Mouse (Mus musculus) MEL (cell line): ENCODE measurements at regions not wholly inside any gene's neighbourhood (a gene's known extent, or its start where the extent isn't known, plus 50 kb on each side); places are given as distances from the start of the nearest gene placed in this dataset.

Source experiments
- DNase-seq: peaks from one replicate; pipeline ENCODE4 v3.0.0; 2011; ENCODE audit warnings: low read depth, low spot score
- H3K27ac ChIP-seq: 2 replicates; pipeline ENCODE4 v1.5.1; 2012; ENCODE audit warnings: low read depth, mild to moderate bottlenecking, control low read depth, low read length, moderate library complexity; ENCODE audit not compliant: control insufficient read depth
- H3K27me3 ChIP-seq, 2 experiments: fragments of 150-350 bp in 1 of 2; sonication (generic) in 1 of 2; 2 replicates each; pipeline ENCODE4 v1.6.1; 2012; ENCODE audit warnings: low read length in 2 of 2, mild to moderate bottlenecking in 2 of 2, improper control_type of control experiment in 1 of 2, moderate library complexity in 1 of 2; ENCODE audit not compliant: insufficient read depth in 2 of 2, control insufficient read depth in 1 of 2
- H3K36me3 ChIP-seq, 2 experiments: 2 replicates each; pipeline ENCODE4 v1.6.1; 2012 to 2014; ENCODE audit warnings: low read length in 2 of 2, improper control_type of control experiment in 1 of 2, inconsistent platforms in 1 of 2, mild to moderate bottlenecking in 1 of 2; ENCODE audit not compliant: insufficient read depth in 2 of 2, control insufficient read depth in 1 of 2
- H3K4me1 ChIP-seq, 2 experiments: fragments of 150-350 bp in 1 of 2; sonication (generic) in 1 of 2; 2 replicates each; pipeline ENCODE4 v1.6.1; 2012; ENCODE audit warnings: low read length in 2 of 2, improper control_type of control experiment in 1 of 2, mild to moderate bottlenecking in 1 of 2; ENCODE audit not compliant: insufficient read depth in 2 of 2, control insufficient read depth in 1 of 2
- H3K4me3 ChIP-seq, 2 experiments: fragments of 150-350 bp in 1 of 2; sonication (generic) in 1 of 2; 2 replicates each; pipeline ENCODE4 v1.5.1; 2012; ENCODE audit warnings: low read depth in 2 of 2, low read length in 2 of 2, mild to moderate bottlenecking in 2 of 2, moderate library complexity in 2 of 2, control low read depth in 1 of 2, improper control_type of control experiment in 1 of 2; ENCODE audit not compliant: control insufficient read depth in 1 of 2, insufficient read depth in 1 of 2
- H3K79me2 ChIP-seq: 2 replicates; pipeline ENCODE4 v1.6.1; 2012; ENCODE audit warnings: mild to moderate bottlenecking, low read length, moderate library complexity; ENCODE audit not compliant: control insufficient read depth, poor library complexity, insufficient read depth
- H3K9ac ChIP-seq: 2 replicates; pipeline ENCODE4 v1.6.1; 2012; ENCODE audit warnings: low read depth, mild to moderate bottlenecking, control low read depth, low read length, moderate library complexity; ENCODE audit not compliant: control insufficient read depth, poor library complexity, severe bottlenecking
- H3K9me3 ChIP-seq: fragments of 150-350 bp; sonication (generic); replicated peaks from 2 replicates; pipeline ENCODE4 v1.6.1; 2012; ENCODE audit warnings: mild to moderate bottlenecking, low read length, improper control_type of control experiment, moderate library complexity; ENCODE audit not compliant: insufficient read depth
- BHLHE40 ChIP-seq: IDR thresholded peaks from 2 replicates; pipeline ENCODE4 v1.6.1; 2012; ENCODE audit warnings: low read depth, mild to moderate bottlenecking, inconsistent platforms, low read length, improper control_type of control experiment, borderline replicate concordance
- CTCF ChIP-seq, 3 experiments: IDR thresholded peaks in 2 of 3; conservative IDR thresholded peaks in 1 of 3; 2 replicates each; pipeline ENCODE4 v1.5.1; 2011 to 2012; ENCODE audit warnings: low read length in 3 of 3, low read depth in 2 of 3, mild to moderate bottlenecking in 2 of 3, improper control_type of control experiment in 1 of 3, inconsistent platforms in 1 of 3, mixed read lengths in 1 of 3, moderate library complexity in 1 of 3; ENCODE audit not compliant: control insufficient read depth in 1 of 3, insufficient read depth in 1 of 3, poor library complexity in 1 of 3, severe bottlenecking in 1 of 3
- ELF1 ChIP-seq: IDR thresholded peaks from 2 replicates; pipeline ENCODE4 v1.6.1; 2014; ENCODE audit warnings: low read depth, mild to moderate bottlenecking, inconsistent platforms, low read length, improper control_type of control experiment, moderate library complexity
- GATA1 ChIP-seq: IDR thresholded peaks from 2 replicates; pipeline ENCODE4 v1.6.1; 2011; ENCODE audit warnings: low read depth, low read length, improper control_type of control experiment
- HCFC1 ChIP-seq: IDR thresholded peaks from 2 replicates; pipeline ENCODE4 v1.6.1; 2012; ENCODE audit warnings: low read depth, mild to moderate bottlenecking, inconsistent platforms, low read length, improper control_type of control experiment, moderate library complexity
- KAT2A ChIP-seq: conservative IDR thresholded peaks from 2 replicates; pipeline ENCODE4 v1.6.1; 2012; ENCODE audit warnings: low read depth, low read length, improper control_type of control experiment, inconsistent platforms
- MAX ChIP-seq: IDR thresholded peaks from 2 replicates; pipeline ENCODE4 v1.6.1; 2011; ENCODE audit warnings: low read length, improper control_type of control experiment
- MEF2A ChIP-seq: IDR thresholded peaks from 2 replicates; pipeline ENCODE4 v1.6.1; 2014; ENCODE audit warnings: low read depth, mild to moderate bottlenecking, inconsistent platforms, low read length, improper control_type of control experiment; ENCODE audit not compliant: poor library complexity, insufficient replicate concordance, severe bottlenecking; ENCODE audit errors: extremely low read depth
- MXI1 ChIP-seq: IDR thresholded peaks from 2 replicates; pipeline ENCODE4 v1.6.1; 2011; ENCODE audit warnings: mild to moderate bottlenecking, low read depth, low read length, improper control_type of control experiment
- MYB ChIP-seq: IDR thresholded peaks from 2 replicates; pipeline ENCODE4 v1.6.1; 2011; ENCODE audit warnings: mild to moderate bottlenecking, low read depth, low read length, improper control_type of control experiment
- NELFE ChIP-seq: IDR thresholded peaks from 2 replicates; pipeline ENCODE4 v1.6.1; 2011; ENCODE audit warnings: low read depth, low read length, improper control_type of control experiment
- POLR2A ChIP-seq, 2 experiments: IDR thresholded peaks; 2 replicates each; pipeline ENCODE4 v1.6.1; 2011 to 2012; ENCODE audit warnings: low read length in 2 of 2, mild to moderate bottlenecking in 2 of 2, control low read depth in 1 of 2, improper control_type of control experiment in 1 of 2, low read depth in 1 of 2, moderate library complexity in 1 of 2; ENCODE audit not compliant: control insufficient read depth in 1 of 2, insufficient read depth in 1 of 2, poor library complexity in 1 of 2
- POLR2AphosphoS5 ChIP-seq: IDR thresholded peaks from 2 replicates; pipeline ENCODE4 v1.6.1; 2012; ENCODE audit warnings: low read depth, borderline replicate concordance, mild to moderate bottlenecking, inconsistent platforms, low read length, moderate library complexity, mixed read lengths
- SIN3A ChIP-seq: IDR thresholded peaks from 2 replicates; pipeline ENCODE4 v1.6.1; 2012; ENCODE audit warnings: low read length, improper control_type of control experiment, inconsistent platforms
- SMC3 ChIP-seq: IDR thresholded peaks from 2 replicates; pipeline ENCODE4 v1.6.1; 2011; ENCODE audit warnings: low read depth, low read length, improper control_type of control experiment
- TAL1 ChIP-seq: IDR thresholded peaks from 2 replicates; pipeline ENCODE4 v1.6.1; 2012; ENCODE audit warnings: mild to moderate bottlenecking, inconsistent platforms, low read length, moderate library complexity, mixed read lengths
- TBP ChIP-seq: IDR thresholded peaks from 2 replicates; pipeline ENCODE4 v1.8.0; 2011; ENCODE audit warnings: low read depth, low read length, improper control_type of control experiment
- USF2 ChIP-seq, 2 experiments: IDR thresholded peaks; 2 replicates each; pipeline ENCODE4 v1.6.1; 2011 to 2012; ENCODE audit warnings: improper control_type of control experiment in 2 of 2, low read length in 2 of 2, borderline replicate concordance in 1 of 2, inconsistent platforms in 1 of 2, low read depth in 1 of 2, mild to moderate bottlenecking in 1 of 2; ENCODE audit not compliant: insufficient read depth in 1 of 2
- ZC3H11A ChIP-seq: IDR thresholded peaks from 2 replicates; pipeline ENCODE4 v1.6.1; 2012; ENCODE audit warnings: low read depth, mild to moderate bottlenecking, inconsistent platforms, low read length, improper control_type of control experiment
- ZMIZ1 ChIP-seq: IDR thresholded peaks from 2 replicates; pipeline ENCODE4 v1.6.1; 2012; ENCODE audit warnings: low read depth, mild to moderate bottlenecking, inconsistent platforms, low read length, improper control_type of control experiment, moderate library complexity

DNA sequence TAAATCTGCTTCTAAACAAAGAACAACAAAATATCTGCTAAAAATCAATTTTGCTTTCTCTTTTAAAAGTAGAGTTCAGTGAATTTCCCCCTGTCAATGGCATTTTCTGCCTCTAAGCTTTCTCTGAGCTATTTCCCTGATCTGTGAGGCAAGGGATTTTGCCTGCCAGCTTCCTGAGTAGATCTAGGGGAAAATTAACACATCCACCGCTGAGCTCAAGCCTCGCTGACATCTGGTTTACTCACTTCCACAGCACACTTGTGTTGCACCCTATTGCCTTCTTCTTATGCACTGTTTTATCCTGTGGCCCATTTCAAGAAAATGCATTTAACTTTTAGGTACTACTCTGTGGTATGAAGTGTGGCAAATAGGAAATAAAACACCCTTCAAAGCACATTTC lies 556.5 kb upstream of the Gm12666 start:
- TF ChIP-seq MEF2A: no peak
- no peak for TF ChIP-seq USF2 (IDR thresholded peaks at IDR 0.05; ENCODE audit: borderline replicate concordance in 1 of 2, insufficient read depth in 1 of 2, low read depth in 1 of 2, low read length in 2 of 2)
- no peak for TF ChIP-seq ELF1
- TF ChIP-seq ZMIZ1: no peak
- TF ChIP-seq NELFE: no peak
- no peak for TF ChIP-seq SIN3A
- TF ChIP-seq TBP: no peak
- TF ChIP-seq GATA1: no peak
- no peak for TF ChIP-seq MYB
- no peak for TF ChIP-seq KAT2A
- TF ChIP-seq POLR2AphosphoS5: no peak
- TF ChIP-seq ZC3H11A: no peak
- TF ChIP-seq MAX: no peak
- TF ChIP-seq BHLHE40: no peak

DNA sequence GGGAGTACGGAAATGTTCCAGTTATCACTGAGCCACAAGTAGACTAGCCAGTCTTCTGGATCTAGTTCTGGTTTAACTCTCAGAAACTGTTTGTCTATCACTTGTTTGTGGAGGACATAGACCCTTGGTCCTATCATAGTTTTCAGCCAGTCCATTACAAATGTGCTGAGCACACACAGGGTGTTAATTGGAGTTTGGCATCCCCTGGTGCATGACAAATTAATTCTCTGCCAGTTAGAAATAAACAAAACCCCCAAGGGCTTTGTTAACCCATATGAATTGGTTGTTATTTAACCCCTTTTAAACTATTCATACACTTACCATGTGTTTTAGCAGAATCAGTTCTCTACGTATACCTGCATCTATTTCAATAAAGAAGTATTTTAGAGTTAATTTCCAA lies 554.7 kb upstream of the Gm12666 start:
- no peaks in the 10 kb centered on the region for H3K79me2 ChIP-seq

More for the DNA sequence above, 556.5 kb upstream of the Gm12666 start:
- Histone ChIP-seq H3K27ac (no peak overlapping the region), H3K79me2 (no peaks in the 10 kb centered on the region), H3K4me3 (no peak overlapping the region), H3K4me1 (no peaks in the 10 kb centered on the region), H3K36me3 (no peaks in the 10 kb centered on the region), H3K27me3 (no peaks in the 10 kb centered on the region), H3K9me3 (no peaks in the 10 kb centered on the region), H3K9ac (no peak overlapping the region)
- DNase-seq: no peak

More for the DNA sequence above, 554.7 kb upstream of the Gm12666 start:
- H3K27me3 ChIP-seq: no peaks in the 10 kb centered on the region
- no peak for TF ChIP-seq MXI1
- no peak for TF ChIP-seq HCFC1
- TF ChIP-seq SMC3: no peak
- TF ChIP-seq TAL1: no peak
- no peak for TF ChIP-seq CTCF (IDR thresholded peaks at IDR 0.05 in 2 of 3, conservative IDR thresholded peaks at IDR 0.05 in 1 of 3; ENCODE audit: control insufficient read depth in 1 of 3, insufficient read depth in 1 of 3, low read depth in 2 of 3, low read length in 3 of 3, poor library complexity in 1 of 3, severe bottlenecking in 1 of 3)
- TF ChIP-seq POLR2A (IDR thresholded peaks at IDR 0.05; ENCODE audit: control insufficient read depth in 1 of 2, insufficient read depth in 1 of 2, low read depth in 1 of 2, low read length in 2 of 2, poor library complexity in 1 of 2): no peak
- H3K27ac ChIP-seq: no peak overlapping the region
- no peaks in the 10 kb centered on the region for H3K36me3 ChIP-seq
- no peak overlapping the region for H3K4me3 ChIP-seq
- no peak for DNase-seq
- H3K9ac ChIP-seq: no peak overlapping the region
- H3K4me1 ChIP-seq: no peaks in the 10 kb centered on the region
- H3K9me3 ChIP-seq: no peaks in the 10 kb centered on the region
